Mouse (Mus musculus) c-Kit-positive CD71-positive TER-119-positive erythroid progenitor cells, embryonic 14.5 days (primary cell): Measurements from ENCODE around the gene Gm13124.
"Not testable (repeated sequence)": the region's sequence is repeated elsewhere in the genome, so short reads cannot be mapped to it uniquely, and the experiment has no call there.

Experiments
- DNase-seq: peaks from one replicate; pipeline ENCODE4 v3.0.0-alpha.2; 2013; ENCODE audit warnings: low spot score

Gene Gm13124

DNA sequence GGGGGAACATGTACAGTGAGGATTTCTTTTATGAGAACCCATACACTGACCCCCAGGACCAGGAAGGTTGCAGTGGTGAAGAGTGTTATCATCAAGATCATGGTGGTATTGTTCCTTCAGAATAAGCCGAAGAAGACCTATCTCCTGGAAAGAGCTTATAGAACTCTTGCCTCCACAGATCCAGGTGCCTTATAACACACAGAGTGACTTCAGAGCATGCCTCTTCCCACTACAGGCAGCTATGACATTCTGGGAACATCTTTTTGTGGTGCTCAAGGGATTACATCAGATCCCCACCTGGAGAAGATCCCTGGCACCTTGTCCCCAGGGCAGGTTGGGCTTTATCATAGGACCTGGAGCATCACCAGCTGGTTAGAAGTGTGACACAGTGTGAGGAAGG lies at the start of gene Gm13124:
Gm13124 (minus strand) TSS at position 101 of the 400 bp plus-strand sequence.
- no peak for DNase-seq

DNA sequence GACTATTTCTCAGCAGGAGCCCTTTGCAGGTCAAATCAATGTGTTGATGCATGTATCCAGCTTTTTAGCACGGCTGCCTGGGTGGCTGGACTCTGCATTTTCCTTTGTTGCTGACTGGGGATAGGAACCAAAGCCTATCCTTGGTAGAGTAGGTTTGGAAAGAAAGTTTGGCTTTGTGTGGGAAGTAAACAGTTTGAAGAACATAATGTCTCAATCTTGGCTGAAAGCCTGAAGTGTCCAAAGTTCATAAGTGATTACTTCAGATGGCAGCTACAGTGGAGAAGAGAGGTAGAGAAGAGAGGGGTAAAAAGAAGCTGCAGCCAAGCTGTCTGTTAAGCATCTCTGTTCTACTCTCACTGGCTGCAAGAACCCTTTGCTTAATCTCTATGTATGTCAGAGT lies 49.7 kb upstream of the Gm13124 start:
- DNase-seq = no peak

GRCm38 (mm10) chr4:144613407-144613806 lies 48.5 kb upstream of the Gm13124 start, which contains the start of gene Aadacl4:
TSS of gene Aadacl4 (plus strand) at chr4:144613707.
- DNase-seq = no peak

GRCm38 (mm10) chr4:144592790-144593189 lies 27.9 kb upstream of the Gm13124 start:
- DNase-seq = no peak

DNA sequence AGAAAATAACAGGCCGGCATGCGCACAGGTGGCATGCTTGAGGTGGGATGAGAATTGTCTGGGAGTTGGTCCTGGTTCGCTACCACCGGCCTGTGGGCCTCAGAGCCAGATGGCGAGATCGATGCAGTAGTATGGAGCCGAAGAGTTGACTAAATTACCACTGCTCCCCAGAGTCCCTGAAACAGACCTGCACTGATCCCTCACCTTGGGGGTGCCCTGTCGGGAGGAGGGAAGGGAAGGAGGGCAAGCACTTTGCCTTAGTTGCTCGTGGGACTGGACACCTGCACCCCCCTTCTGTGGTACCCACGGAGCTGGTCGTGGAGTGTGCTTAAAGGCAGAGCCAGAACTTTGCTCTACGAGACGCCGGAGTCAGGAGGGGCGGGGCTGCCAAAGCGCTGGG lies 21.3 kb upstream of the Gm13124 start:
- DNase-seq = not testable (repeated sequence)

GRCm38 (mm10) chr4:144567752-144568151 lies 2.8 kb upstream of the Gm13124 start:
- no peak for DNase-seq

DNA sequence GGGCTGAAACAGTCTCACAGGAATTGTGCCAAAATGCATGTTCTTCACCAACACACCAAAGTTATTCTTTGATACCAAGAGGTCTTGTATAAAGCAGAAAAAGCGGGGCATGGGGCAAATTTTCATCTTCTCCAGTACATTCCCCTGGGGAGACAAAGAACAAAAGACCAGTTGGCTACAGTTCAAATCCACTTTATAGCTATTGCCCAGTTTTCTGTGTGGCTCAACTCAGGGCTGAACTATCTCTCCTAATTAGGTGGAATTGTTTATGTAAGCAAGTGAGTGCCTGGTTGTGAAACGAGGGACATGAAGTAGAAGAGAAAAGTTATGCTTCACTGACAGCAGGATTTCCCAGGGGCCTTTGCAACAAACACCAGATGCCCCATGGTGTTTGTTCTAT lies 3.7 kb downstream of the Gm13124 start:
- no peak for DNase-seq

- no peak for DNase-seq
These were observed 5.1 kb downstream of the Gm13124 start for GRCm38 (mm10) chr4:144559792-144560191.

- no peak for DNase-seq
These were observed 13.8 kb downstream of the Gm13124 start for GRCm38 (mm10) chr4:144551156-144551555.

DNA sequence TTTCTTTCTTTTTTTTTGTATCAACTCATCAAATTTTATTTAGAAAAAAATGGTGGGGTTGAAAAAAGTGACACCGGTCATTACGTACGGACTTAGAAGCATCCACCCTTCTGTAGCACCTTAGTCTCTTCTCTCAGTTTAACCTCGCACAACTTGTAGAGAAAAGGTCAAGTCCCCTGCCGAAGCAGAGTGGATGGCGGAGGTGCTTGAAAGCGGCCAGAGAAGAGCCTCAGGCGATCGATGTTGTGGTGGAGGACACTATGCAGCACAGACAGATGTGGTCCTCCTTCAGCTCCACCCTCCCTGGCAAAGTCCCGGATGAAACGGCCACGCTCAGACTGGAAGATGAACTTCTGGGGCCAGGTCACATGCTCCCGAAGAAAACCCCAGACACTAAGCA lies 19.6 kb downstream of the Gm13124 start:
- DNase-seq = not testable (repeated sequence)

- DNase-seq = no peak
These were observed 20.2 kb downstream of the Gm13124 start for GRCm38 (mm10) chr4:144544689-144545088.

- DNase-seq = no peak
These were observed 45.4 kb downstream of the Gm13124 start, which contains the start of gene 9430007A20Rik for GRCm38 (mm10) chr4:144519522-144519921. TSS of gene 9430007A20Rik (plus strand) at chr4:144519822.

GRCm38 (mm10) chr4:144506518-144506917 lies 58.4 kb downstream of the Gm13124 start:
- DNase-seq = no peak
